Mouse (Mus musculus) bone marrow, adult 2 months (tissue): ENCODE data around the gene Rint1.

Experiments used
- CTCF ChIP-seq: fragments of 200-500 bp; IDR thresholded peaks from 2 replicates; pipeline ENCODE4 v1.5.1; 2011; ENCODE audit warnings: low read length, control low read depth; ENCODE audit not compliant: control insufficient read depth, insufficient read depth
- POLR2A ChIP-seq: fragments of 200-500 bp; IDR thresholded peaks from 2 replicates; pipeline ENCODE4 v1.6.1; 2011; ENCODE audit warnings: low read depth, mild to moderate bottlenecking, control low read depth, low read length, borderline replicate concordance; ENCODE audit not compliant: control insufficient read depth

DNA sequence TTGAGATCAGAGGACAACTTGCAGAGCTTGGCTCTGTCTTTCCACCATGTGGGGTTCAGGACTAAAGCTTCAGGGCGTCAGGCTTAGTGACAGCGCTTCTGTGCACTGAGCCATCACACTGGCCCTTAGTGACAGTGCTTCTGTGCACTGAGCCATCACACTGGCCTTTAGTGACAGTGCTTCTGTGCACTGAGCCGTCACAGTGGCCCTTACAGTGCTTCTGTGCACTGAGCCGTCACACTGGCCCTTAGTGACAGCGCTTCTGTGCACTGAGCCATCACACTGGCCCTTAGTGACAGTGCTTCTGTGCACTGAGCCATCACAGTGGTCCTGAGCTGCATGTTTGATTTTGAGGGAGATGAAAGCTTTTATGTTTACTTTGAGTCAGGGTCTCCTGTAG, 27.3 kb downstream of the Rint1 start:
- TF ChIP-seq POLR2A (no peak), CTCF (no peak)
